Mouse (Mus musculus) midbrain, embryonic 11.5 days (tissue): ENCODE measurements at regions not wholly inside any gene's neighbourhood (a gene's known extent, or its start where the extent isn't known, plus 50 kb on each side); places are given as distances from the start of the nearest gene placed in this dataset.

Source experiments
- ATAC-seq: fragments of 200-750 bp; cut with Nextera tagmentation; 2 replicates; pipeline ENCODE4 v1.8.0; 2017; ENCODE audit warnings: moderate TSS enrichment, moderate library complexity; ENCODE audit not compliant: low FRiP score
- DNase-seq: peaks from one replicate; pipeline ENCODE4 v3.0.0; 2015; ENCODE audit warnings: low spot score; ENCODE audit errors: missing footprints
- H3K27ac ChIP-seq: fragments of 300-500 bp; sonication (generic); 2 replicates; pipeline ENCODE4 v1.5.1; 2014; ENCODE audit warnings: low read depth, low read length
- H3K27me3 ChIP-seq: fragments of 300-500 bp; sonication (generic); 2 replicates; pipeline ENCODE4 v1.6.1; 2014; ENCODE audit warnings: mild to moderate bottlenecking, low read length, moderate library complexity, mixed read lengths; ENCODE audit not compliant: control insufficient read depth, insufficient read depth
- H3K36me3 ChIP-seq: fragments of 300-500 bp; sonication (generic); 2 replicates; pipeline ENCODE4 v1.6.1; 2014; ENCODE audit warnings: mild to moderate bottlenecking, low read length, moderate library complexity, mixed read lengths; ENCODE audit not compliant: control insufficient read depth, insufficient read depth
- H3K4me1 ChIP-seq: fragments of 300-500 bp; sonication (generic); 2 replicates; pipeline ENCODE4 v1.6.1; 2014; ENCODE audit warnings: low read length; ENCODE audit not compliant: control insufficient read depth, insufficient read depth
- H3K4me2 ChIP-seq: fragments of 300-500 bp; sonication (generic); 2 replicates; pipeline ENCODE4 v1.6.1; 2014; ENCODE audit warnings: mild to moderate bottlenecking, moderate library complexity
- H3K4me3 ChIP-seq: fragments of 300-500 bp; sonication (generic); 2 replicates; pipeline ENCODE4 v1.5.1; 2014; ENCODE audit warnings: low read depth, low read length
- H3K9ac ChIP-seq: fragments of 300-500 bp; sonication (generic); 2 replicates; pipeline ENCODE4 v1.6.1; 2014; ENCODE audit warnings: low read length
- H3K9me3 ChIP-seq: fragments of 300-500 bp; sonication (generic); 2 replicates; pipeline ENCODE4 v1.6.1; 2016; ENCODE audit warnings: low read length; ENCODE audit not compliant: control insufficient read depth
- WGBS: fragments of 180-500 bp; shearing (Covaris S2); extraction: QIAGEN DNeasy Blood & Tissue Kit; methylation state at CpG from one replicate; pipeline ENCODE4 v1.1.7; 2014; 5-methylcytosine and 5-hydroxymethylcytosine counted together

DNA sequence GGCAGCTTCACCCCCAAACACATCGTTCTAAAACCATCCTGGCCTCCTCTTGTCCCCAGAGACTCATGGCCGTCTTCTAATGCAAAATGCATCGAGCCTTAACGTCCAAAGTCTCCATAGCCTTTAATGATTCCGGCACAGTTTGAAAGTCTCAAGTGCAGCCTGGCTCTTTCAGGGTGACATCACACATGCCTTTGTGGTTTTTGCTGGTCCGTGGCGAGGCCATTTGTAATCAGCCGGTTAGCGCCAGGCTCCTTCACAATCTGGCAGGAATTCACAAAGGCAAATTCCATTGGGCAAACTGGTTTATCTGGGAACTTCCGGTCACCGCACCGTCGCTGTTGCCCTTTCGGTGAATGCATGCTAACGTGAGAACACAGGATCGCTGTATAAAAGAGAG, 75.4 kb upstream of the Runx3 start:
- no peaks in the 10 kb centered on the region for H3K27me3 ChIP-seq
- no peak overlapping the region for H3K4me3 ChIP-seq
- ATAC-seq (no peak), DNase-seq (peak; percentile 17)
- no peaks in the 10 kb centered on the region for H3K9me3 ChIP-seq
- no peak overlapping the region for H3K4me2 ChIP-seq
- H3K9ac ChIP-seq, result no peak overlapping the region
- H3K4me1 ChIP-seq, result no peaks in the 10 kb centered on the region
- H3K36me3 ChIP-seq, result no peaks in the 10 kb centered on the region
- no peak overlapping the region for H3K27ac ChIP-seq
- 81% methylated on average over 16 of the region's 16 CpGs for WGBS

DNA sequence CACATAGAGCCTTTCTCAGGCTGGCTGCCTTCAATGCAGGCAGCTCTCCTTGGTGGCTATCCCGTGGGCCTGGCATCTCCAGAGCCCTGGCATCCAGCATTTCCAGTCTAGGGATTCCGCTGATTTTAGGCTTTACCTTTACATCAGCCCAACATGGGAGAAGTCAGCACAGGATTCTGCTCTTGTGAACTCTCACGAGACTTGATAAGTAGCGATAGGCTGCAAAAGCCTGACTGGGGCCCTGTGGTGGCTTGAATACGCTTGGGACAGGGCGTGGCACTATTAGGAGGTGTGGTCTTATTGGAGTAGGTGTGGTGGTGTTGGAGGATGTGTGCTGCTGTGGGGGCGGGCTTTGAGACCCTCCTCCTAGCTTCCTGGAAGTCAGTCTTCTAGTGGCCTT, 73.8 kb upstream of the Runx3 start:
- H3K4me2 ChIP-seq, result no peak overlapping the region
- no peak overlapping the region for H3K9ac ChIP-seq
- H3K9me3 ChIP-seq, result no peaks in the 10 kb centered on the region
- H3K27ac ChIP-seq, result no peak overlapping the region
- no peaks in the 10 kb centered on the region for H3K27me3 ChIP-seq
- no peaks in the 10 kb centered on the region for H3K36me3 ChIP-seq
- no peak for ATAC-seq
- H3K4me1 ChIP-seq, result no peaks in the 10 kb centered on the region
- no peak overlapping the region for H3K4me3 ChIP-seq
- 82% methylated on average over 7 of the region's 7 CpGs for WGBS
- no peak for DNase-seq

DNA sequence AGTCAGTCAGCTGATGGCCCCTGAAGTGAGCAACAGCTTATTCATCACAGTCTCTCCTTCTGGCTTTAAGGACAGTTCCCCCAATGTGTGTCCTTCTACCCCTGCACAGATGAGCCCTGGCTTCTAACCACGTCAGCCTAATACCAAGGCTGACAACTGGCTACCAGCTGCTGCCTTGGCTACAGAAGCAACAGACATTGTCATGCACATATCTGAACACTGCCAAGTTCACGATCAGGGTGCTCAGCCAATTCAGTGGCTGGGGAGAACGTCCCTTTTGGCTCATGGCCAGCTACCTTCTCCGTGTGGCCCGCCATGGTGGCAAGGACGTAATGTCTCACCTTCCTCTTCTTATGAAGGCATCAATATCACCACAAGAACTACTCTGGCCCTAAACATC, 73.2 kb upstream of the Runx3 start:
- WGBS, result 86% methylated on average over 6 of the region's 6 CpGs
- ATAC-seq (no peak), DNase-seq (peak; percentile 0)
- Histone ChIP-seq H3K9me3 (no peaks in the 10 kb centered on the region), H3K9ac (no peak overlapping the region), H3K4me3 (no peak overlapping the region), H3K4me1 (no peaks in the 10 kb centered on the region), H3K4me2 (no peak overlapping the region), H3K27me3 (no peaks in the 10 kb centered on the region), H3K27ac (no peak overlapping the region), H3K36me3 (no peaks in the 10 kb centered on the region)

DNA sequence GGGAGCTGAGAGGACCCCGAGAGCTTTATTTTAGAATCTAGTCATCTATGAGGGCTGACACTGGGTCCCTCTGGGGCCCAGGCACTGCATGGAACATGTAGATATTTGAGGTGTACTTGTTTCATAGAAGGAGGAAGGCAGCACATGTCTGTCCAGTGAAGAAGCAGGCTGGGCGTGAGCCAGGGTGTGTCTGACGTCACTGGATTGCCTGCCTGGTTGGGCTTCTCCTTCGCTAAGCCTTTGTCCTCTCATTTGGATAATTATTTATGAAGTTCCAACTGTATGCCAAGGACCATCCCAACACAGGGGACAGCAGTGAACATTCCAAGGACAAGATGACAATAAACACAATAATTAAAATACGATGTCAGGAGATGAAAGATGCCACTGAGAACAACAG, 72.7 kb upstream of the Runx3 start:
- H3K9ac ChIP-seq, result no peak overlapping the region
- no peak for ATAC-seq
- 86% methylated on average over 5 of the region's 5 CpGs for WGBS

DNA sequence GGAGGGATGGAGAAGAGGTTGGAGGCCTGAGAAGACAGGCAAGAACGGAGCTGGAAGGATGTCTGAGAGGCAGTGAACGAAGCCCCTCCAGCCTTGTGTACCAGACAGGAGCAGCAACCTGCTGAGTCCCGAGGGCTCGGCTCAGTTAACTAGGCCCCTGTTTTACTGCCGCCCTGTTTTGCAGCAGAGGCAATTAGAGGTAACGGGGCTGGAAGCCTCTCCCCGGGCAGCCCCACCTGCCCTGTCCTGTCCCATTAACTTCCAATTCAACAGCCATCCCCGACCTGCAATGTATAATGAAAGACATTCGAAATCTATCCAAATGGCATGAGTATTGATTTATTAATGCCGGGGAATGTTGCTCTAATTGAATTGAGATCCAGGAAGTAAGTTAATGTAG, 70.5 kb upstream of the Runx3 start:
- Histone ChIP-seq H3K4me1 (no peaks in the 10 kb centered on the region), H3K4me2 (no peak overlapping the region), H3K9ac (no peak overlapping the region), H3K27ac (no peak overlapping the region), H3K27me3 (no peaks in the 10 kb centered on the region), H3K9me3 (no peaks in the 10 kb centered on the region), H3K4me3 (no peak overlapping the region), H3K36me3 (no peaks in the 10 kb centered on the region)
- WGBS, result 75% methylated on average over 10 of the region's 10 CpGs
- DNase-seq, result peak; percentile 72
- no peak for ATAC-seq

More for the DNA sequence above, 72.7 kb upstream of the Runx3 start:
- Histone ChIP-seq H3K36me3 (no peaks in the 10 kb centered on the region), H3K27ac (no peak overlapping the region), H3K4me3 (no peak overlapping the region), H3K27me3 (no peaks in the 10 kb centered on the region), H3K9me3 (no peaks in the 10 kb centered on the region), H3K4me2 (no peak overlapping the region), H3K4me1 (no peaks in the 10 kb centered on the region)
- DNase-seq, result peak; percentile 10

DNA sequence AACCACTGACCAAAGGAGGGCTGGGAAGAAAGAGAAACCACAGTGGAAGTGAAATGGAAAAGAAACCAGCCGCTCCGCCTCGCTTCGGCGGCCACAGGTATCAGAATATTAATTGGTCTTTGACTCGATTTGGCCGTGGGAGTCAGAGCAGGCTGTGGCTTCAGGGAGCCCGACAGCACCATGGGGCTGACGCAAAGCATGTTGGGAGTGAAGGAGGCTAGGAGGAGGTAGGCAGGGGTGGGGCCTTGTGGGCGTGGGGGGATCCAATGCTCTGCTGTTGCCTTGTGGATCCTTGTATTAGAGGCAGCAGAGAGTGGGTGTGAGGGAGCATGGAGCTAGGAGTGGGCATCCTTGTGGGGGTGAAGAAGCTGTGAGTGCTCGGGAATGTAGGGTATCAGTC, 69.0 kb upstream of the Runx3 start:
- H3K4me2 ChIP-seq, result no peak overlapping the region
- no peak overlapping the region for H3K27ac ChIP-seq
- DNase-seq (peak; percentile 51), ATAC-seq (no peak)
- 84% methylated on average over 11 of the region's 11 CpGs for WGBS
- H3K4me3 ChIP-seq, result no peak overlapping the region
- H3K27me3 ChIP-seq, result no peaks in the 10 kb centered on the region
- no peaks in the 10 kb centered on the region for H3K4me1 ChIP-seq
- no peak overlapping the region for H3K9ac ChIP-seq
- H3K36me3 ChIP-seq, result no peaks in the 10 kb centered on the region
- H3K9me3 ChIP-seq, result no peaks in the 10 kb centered on the region

DNA sequence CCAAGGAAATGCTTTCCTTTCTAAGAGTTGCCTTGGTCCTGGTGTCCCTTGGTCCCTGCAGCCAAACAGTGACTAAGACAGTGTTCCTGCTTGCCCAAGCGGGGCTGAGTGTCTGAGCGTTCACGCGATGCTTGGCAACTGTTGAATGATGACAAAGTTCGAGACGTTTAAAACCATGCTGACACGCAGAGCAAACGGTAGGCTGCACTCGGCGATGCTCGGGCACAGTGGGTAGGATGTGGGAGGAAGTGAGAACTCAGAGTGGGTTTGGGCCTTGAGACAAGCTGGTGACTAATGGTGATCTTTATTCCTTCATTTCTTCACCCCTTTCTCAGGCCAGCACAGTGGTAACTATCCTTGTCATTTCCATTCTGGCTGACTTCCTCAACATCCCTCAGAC, 66.9 kb upstream of the Runx3 start:
- Histone ChIP-seq H3K4me3 (no peak overlapping the region), H3K9me3 (no peaks in the 10 kb centered on the region), H3K9ac (no peak overlapping the region), H3K27me3 (no peaks in the 10 kb centered on the region), H3K27ac (no peak overlapping the region), H3K4me1 (no peaks in the 10 kb centered on the region), H3K36me3 (no peaks in the 10 kb centered on the region), H3K4me2 (no peak overlapping the region)
- peak; percentile 14 for DNase-seq
- ATAC-seq, result no peak
- 95% methylated on average over 11 of the region's 11 CpGs for WGBS

DNA sequence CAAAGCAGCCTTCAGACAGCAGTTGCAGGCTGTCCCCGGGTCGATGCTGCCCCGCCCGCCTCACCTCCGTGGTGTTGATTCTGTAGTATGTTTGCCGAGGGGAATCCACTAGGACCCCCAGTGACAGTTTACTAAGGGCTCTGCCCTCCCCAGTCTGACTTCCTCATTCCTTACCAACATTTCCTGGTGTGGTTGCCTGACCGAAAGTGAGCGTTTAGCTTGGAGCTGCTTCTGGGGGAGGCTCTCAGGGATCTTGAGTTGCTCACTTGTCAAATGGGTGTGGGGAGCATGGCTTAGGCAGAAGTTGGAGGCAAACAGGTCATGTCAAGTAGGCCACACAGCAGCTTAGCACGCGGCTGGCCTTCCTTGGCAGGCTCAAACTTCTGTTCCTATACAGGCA, 66.1 kb upstream of the Runx3 start:
- H3K4me1 ChIP-seq, result no peaks in the 10 kb centered on the region
- H3K9ac ChIP-seq, result no peak overlapping the region
- no peaks in the 10 kb centered on the region for H3K27me3 ChIP-seq
- H3K36me3 ChIP-seq, result no peaks in the 10 kb centered on the region
- ATAC-seq (no peak), DNase-seq (peak; percentile 19)
- H3K4me3 ChIP-seq, result no peak overlapping the region
- 88% methylated on average over 10 of the region's 10 CpGs for WGBS
- no peak overlapping the region for H3K27ac ChIP-seq
- H3K4me2 ChIP-seq, result no peak overlapping the region
- no peaks in the 10 kb centered on the region for H3K9me3 ChIP-seq

DNA sequence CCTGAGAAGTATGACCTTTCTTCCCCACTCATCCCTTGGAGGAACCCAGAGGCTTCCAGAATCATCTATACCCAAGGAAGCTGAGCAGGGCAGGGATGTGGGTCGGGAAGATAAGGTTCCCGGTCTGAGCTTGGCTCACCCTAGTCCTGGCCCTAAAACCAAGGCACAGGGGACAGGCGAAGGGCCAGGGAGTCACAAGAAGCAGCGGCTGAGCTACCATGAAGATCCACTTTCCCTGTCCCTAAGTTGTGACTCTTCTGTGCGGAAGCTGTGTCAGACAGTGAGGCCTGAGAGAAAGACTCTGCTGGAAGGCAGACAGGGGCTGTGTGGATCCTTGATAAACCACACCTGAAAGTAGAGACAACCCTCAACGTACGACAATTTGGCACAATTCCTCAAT, 64.1 kb upstream of the Runx3 start:
- H3K9me3 ChIP-seq, result no peaks in the 10 kb centered on the region
- DNase-seq (peak; percentile 57), ATAC-seq (no peak)
- no peak overlapping the region for H3K4me2 ChIP-seq
- no peaks in the 10 kb centered on the region for H3K27me3 ChIP-seq
- H3K4me1 ChIP-seq, result no peaks in the 10 kb centered on the region
- no peak overlapping the region for H3K9ac ChIP-seq
- H3K27ac ChIP-seq, result no peak overlapping the region
- no peak overlapping the region for H3K4me3 ChIP-seq
- WGBS, result 91% methylated on average over 7 of the region's 7 CpGs
- H3K36me3 ChIP-seq, result no peaks in the 10 kb centered on the region

DNA sequence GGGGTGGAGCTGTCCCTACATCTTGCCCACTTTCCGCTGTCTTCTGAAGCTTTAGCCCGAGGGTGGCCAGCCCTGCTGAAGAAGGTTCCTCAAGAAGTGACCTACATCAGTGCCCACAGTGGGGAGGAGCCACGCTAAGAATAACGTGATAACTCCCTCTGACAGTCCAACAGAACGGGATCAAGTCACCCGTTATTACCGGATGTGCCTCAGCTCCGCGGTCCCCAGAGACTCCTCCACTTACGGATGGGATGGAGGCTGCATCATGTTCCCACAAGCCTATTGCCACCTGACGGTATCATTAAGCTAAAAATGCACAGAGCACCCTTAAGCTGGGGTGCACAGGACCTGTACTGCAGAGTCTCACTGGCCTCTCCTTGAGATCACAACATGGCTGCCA, 63.2 kb upstream of the Runx3 start:
- no peaks in the 10 kb centered on the region for H3K27me3 ChIP-seq
- no peaks in the 10 kb centered on the region for H3K36me3 ChIP-seq
- WGBS, result 90% methylated on average over 11 of the region's 11 CpGs
- H3K4me2 ChIP-seq, result no peak overlapping the region
- DNase-seq, result no peak
- no peaks in the 10 kb centered on the region for H3K9me3 ChIP-seq
- no peak overlapping the region for H3K4me3 ChIP-seq
- H3K27ac ChIP-seq, result no peak overlapping the region
- ATAC-seq, result no peak
- no peak overlapping the region for H3K9ac ChIP-seq
- H3K4me1 ChIP-seq, result no peaks in the 10 kb centered on the region
